Mouse (Mus musculus) right cerebral cortex, postnatal 10 days (tissue): ENCODE data around the gene Hbb-bh1.
"Not testable (repeated sequence)": the region's sequence is repeated elsewhere in the genome, so short reads cannot be mapped to it uniquely, and the experiment has no call there.

Source experiments
- DNase-seq, 2 experiments: peaks; one replicate each; pipeline ENCODE4 v3.0.0; 2021; ENCODE audit warnings: low spot score in 2 of 2

Gene Hbb-bh1

DNA sequence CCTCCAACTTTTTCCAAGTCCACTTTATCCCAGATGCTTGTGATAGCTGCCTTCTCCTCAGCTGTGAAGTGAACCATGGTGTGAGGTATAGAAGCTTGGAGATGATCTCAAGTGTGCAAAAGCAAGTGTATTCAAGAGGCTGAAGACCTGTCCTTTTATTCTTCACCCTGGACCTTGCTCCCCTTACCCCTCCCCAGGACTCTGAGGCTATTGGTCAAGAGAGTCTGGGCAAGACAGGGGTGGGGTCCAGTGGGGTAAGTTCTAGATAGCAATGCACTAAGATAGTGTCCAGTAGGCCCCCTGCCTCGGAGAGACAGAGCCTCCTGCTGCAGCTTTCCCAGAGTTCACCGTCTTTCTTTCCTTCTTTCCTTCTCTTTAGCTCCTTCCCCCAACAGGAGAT lies at the start of gene Hbb-bh1:
Gene Hbb-bh1 (minus strand): TSS at position 131 of the 400 bp plus-strand sequence.
- no peak for DNase-seq

- no peak for DNase-seq
Measured at GRCm38 (mm10) chr7:103886152-103886551, 43.2 kb upstream of the Hbb-bh1 start, which contains the start of gene Olfr66. Gene Olfr66, minus strand, starts transcription at chr7:103886252.

DNA sequence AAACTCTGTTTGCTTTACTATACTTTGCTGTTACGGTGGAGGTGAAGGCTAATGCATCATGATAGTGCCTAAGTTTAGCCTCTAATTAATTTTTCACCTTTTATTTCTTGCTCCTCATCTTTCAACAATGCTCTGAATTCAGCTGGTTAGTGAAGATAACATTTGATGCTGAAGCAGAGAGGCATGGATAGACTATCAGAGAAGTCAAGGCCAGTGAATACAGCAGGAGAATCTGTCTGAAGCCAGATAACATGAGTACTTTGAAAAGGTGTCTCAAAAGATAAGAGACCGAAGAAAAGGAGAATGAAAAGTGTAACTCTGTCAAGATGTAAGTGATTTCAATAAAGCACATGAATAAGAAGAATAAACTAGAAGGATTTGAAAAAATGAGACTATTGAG lies 34.1 kb upstream of the Hbb-bh1 start:
- DNase-seq: no peak

- no peak for DNase-seq
Measured at GRCm38 (mm10) chr7:103874451-103874850, 31.5 kb upstream of the Hbb-bh1 start.

DNA sequence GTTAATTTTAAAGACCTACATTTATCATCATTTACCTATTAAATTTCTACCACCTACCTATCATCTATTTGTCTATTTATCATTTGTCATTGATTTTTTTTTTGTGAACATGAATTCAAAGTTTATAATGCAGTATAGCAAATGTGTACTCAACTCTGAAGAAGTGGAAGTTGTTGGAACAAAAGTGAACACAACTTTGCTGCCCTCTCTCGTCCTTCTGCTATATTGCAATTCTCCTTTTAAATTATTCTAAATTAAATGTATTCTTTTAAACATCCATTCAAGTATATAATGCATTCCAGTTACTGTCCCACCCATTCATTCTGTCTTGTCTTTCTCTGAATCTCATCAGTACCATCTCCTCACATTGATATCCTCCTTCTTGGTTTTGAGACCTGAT lies 30.1 kb upstream of the Hbb-bh1 start:
- DNase-seq: peak in 1 of 2 experiments; percentile 21

DNA sequence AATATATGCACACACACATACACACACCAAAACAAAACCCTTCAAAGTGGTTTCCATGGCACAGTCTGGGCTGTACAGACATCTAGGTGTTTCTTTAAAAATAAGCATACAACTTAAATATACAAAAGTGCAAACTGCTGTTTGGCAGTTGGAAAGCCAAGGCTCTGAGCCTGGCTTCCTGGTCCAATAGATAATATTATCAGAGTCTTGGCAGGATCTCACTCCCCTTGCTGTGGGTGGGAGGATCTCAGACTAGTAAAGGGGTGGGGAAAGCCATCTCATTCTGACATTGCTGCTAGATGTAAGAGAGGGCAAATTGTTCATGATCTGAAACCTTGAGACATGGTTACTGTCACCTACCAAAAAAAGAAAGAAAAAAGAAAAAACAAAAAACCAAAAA lies 27.7 kb upstream of the Hbb-bh1 start:
- DNase-seq: no peak

- DNase-seq: no peak
Measured at GRCm38 (mm10) chr7:103865716-103866115, 22.8 kb upstream of the Hbb-bh1 start.

DNA sequence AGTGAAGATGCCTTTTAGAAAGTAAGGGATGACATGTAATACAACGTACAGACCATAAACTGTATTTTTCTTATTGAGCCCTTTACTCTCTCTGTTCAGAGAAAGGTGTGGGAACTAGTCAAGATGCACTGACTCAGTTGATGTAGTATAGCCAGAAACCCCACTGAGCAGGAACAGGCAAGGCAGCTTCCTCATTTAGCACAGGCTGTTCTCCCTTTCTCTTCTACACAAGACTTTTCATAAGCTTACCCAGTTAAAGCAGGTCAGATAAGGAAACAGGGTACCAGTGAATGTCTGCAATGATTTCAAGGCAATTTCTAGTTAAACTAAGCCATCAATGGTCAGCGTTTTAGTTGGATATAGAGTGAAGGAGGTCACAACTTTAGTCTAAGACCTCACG lies 18.6 kb upstream of the Hbb-bh1 start:
- DNase-seq: no peak

- no peak for DNase-seq
Measured at GRCm38 (mm10) chr7:103860855-103861254, 17.9 kb upstream of the Hbb-bh1 start.

DNA sequence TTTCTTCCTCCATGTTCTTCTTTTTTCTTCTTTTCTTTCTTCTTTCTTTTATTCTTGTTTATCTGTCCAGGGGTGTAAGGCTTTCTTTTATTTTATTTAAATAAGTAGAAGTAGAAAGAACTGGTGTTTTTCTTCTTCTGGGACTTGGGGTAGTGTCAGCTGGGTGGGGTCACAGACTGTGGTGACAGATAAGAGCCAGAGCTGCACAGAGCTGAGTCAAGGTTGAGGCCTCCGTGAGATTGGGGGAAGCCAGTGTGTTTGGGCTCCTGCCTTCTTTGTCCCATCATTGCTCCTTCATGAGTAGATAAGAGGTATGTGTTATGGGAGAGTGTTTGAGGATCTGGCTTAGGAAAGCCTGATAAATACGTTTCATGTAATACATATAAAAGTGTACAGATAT lies 16.1 kb upstream of the Hbb-bh1 start:
- DNase-seq: no peak

DNA sequence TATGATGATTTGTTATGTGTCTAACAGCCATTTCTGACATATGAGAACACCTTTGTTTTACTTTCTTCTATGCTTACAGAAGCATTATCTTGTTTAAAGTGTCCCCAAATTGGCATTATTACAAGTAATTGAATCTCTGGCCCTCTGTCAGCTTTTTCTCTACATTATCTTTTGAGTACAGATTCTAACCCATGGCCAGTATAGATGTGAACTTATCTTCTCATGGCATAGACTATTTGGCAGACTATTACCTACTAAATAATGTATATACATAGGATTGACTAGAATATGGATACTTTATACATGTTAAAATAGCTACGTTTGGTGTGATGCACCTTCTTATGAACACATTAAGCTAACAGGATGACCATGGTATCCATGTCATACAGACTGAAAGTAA lies 11.7 kb upstream of the Hbb-bh1 start:
- no peak for DNase-seq

GRCm38 (mm10) chr7:103853090-103853489 lies 10.1 kb upstream of the Hbb-bh1 start, which contains the start of gene Hbb-y:
Gene Hbb-y, minus strand, starts transcription at chr7:103853216.
- DNase-seq: no peak

GRCm38 (mm10) chr7:103844525-103845325 lies 1.8 kb upstream of the Hbb-bh1 start:
- no peak for DNase-seq

GRCm38 (mm10) chr7:103840268-103840667 lies 2.7 kb downstream of the Hbb-bh1 start, which contains the start of gene Hbb-bh2:
Gene Hbb-bh2, minus strand, starts transcription at chr7:103840520.
- no peak for DNase-seq

DNA sequence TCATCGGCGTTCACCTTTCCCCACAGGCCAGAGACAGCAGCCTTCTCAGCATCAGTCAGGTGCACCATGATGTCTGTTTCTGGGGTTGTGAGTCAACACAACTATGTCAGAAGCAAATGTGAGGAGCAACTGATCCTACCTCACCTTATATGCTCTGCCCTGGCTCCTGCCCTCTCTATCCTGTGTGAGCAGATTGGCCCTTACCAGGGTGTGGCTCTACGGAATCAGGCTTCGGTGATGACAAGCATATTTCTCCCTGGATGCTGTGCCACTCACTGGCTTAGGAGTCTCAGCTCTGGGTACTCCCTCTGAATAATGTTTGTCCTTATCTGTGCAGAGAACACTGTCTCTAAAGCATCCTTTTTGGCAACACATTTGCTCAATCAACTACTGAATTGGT lies 15.2 kb downstream of the Hbb-bh1 start, which contains the start of gene Hbb-bs:
Gene Hbb-bs (minus strand): TSS at position 289 of the 400 bp plus-strand sequence.
- DNase-seq: no peak

- DNase-seq: not testable (repeated sequence)
Measured at GRCm38 (mm10) chr7:103827139-103827538, 15.8 kb downstream of the Hbb-bh1 start.

GRCm38 (mm10) chr7:103826255-103826887 lies 16.6 kb downstream of the Hbb-bh1 start:
- DNase-seq: no peak

DNA sequence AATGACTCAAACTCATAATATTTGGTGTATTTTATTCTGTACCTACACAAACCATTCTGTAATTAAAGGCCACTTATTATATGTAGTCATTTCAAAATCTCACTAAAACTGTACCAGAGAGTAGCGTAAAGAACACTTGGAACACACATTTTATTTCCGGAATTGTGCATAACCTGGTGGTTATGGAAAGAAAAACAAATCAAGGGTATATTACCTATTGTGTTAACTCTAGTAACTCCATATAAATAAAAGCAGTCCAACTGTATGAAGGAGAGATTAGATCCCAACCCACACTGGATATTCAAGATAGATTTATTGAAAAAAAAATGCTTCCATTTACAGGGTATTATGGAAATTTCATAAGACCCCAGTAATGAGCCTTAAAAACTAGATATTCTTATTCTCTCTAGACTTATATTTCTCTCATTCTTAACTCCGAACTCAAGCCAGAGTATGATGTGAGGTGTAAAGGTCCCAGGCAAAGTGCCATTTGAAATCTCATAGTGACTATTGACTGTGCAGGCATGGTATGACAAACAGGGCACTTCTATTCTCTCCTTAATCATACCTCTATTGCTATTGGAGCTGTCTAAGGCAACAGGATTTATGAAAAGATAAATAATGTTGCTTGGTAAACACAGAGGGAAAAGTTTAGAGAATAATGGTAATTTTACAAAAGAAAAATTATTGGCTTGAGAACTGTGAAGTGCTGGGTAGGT lies 17.3 kb downstream of the Hbb-bh1 start:
- DNase-seq: no peak

GRCm38 (mm10) chr7:103824597-103824996 lies 18.4 kb downstream of the Hbb-bh1 start:
- DNase-seq: no peak

GRCm38 (mm10) chr7:103815085-103815484 lies 27.9 kb downstream of the Hbb-bh1 start:
- not testable (repeated sequence) for DNase-seq

DNA sequence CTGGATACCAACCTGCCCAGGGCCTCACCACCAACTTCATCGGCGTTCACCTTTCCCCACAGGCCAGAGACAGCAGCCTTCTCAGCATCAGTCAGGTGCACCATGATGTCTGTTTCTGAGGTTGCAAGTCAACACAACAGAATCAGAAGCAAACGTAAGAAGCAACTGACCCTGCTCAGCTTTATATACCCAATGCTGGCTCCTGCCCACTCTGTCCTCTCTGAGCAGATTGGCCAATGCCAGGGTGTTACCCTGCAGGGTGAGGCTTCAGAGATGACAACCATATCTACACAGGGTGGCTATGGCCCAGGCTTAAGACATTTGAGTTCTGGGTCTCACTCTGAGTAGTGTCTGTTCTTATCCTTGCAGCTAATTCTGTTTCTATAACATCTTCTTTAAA lies 29.2 kb downstream of the Hbb-bh1 start, which contains the start of gene Hbb-bt:
Gene Hbb-bt (minus strand): TSS at position 231 of the 400 bp plus-strand sequence.
- DNase-seq: no peak

- DNase-seq: not testable (repeated sequence)
Measured at GRCm38 (mm10) chr7:103813152-103813551, 29.8 kb downstream of the Hbb-bh1 start.
